Mouse (Mus musculus): Measurements from ENCODE around the gene Lsm14b. TPM values are rescaled to one million over a fixed set of nuclear protein-coding genes. Genes with fewer than 3 reads are reported as not detected.

Lsm14b gene
- polyA plus RNA-seq, 1 experiment from 2014 or later, result 3.9 TPM

DNA sequence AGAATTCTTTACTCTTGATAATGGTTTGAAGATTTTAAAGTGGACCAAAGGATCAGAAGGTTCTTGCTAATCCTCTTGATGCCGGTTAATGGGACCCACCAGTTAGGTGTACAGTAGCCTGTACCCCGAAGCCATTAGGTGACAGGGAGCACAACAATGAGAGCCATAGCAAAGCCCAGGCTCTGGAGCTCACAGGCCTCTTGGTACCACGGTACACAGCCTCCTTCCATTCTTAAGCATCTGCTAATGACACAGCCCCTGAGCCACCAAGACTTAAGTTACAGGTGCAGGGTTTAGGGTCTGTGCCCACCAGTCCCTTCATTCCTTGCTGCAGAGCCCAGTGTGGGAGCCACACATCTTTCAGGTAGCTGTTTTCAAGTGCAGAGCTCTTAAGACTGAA, 46.5 kb upstream of the Lsm14b start:
- H3K27ac ChIP-seq (replicated peaks), result no peak overlapping the region
- H3K4me2 ChIP-seq (replicated peaks; ENCODE audit: low read depth), result no peak overlapping the region
- TF ChIP-seq EP300 (optimal IDR thresholded peaks at IDR 0.05) (no peak), CTCF (IDR thresholded peaks at IDR 0.05; ENCODE audit: low read depth) (no peak)
- no peak overlapping the region for H3K9ac ChIP-seq (ENCODE audit: low read length)
- H3K27me3 ChIP-seq (ENCODE audit: control insufficient read depth, insufficient read depth, low read length), result no peaks in the 10 kb centered on the region
- no peaks in the 10 kb centered on the region for H3K9me3 ChIP-seq (ENCODE audit: control insufficient read depth, low read length)
- ATAC-seq (ENCODE audit: low FRiP score, low TSS enrichment) (no peak), DNase-seq (ENCODE audit: low spot score) (peak; percentile 12)
- 84% methylated on average over 3 of the region's 3 CpGs for WGBS
- H3K4me3 ChIP-seq (ENCODE audit: low read depth, low read length), result no peak overlapping the region
- H3K36me3 ChIP-seq (ENCODE audit: control insufficient read depth, insufficient read depth, low read length), result no peaks in the 10 kb centered on the region
- peaks cover 9% of the 10 kb centered on the region; the same call in 1 of the 2 replicates for H3K4me1 ChIP-seq (replicated peaks; ENCODE audit: control insufficient read depth, insufficient read depth)

GRCm38 (mm10) chr2:179979836-179980235, 45.0 kb upstream of the Lsm14b start:
- no peak for TF ChIP-seq CTCF (IDR thresholded peaks at IDR 0.05; ENCODE audit: low read depth)
- no peak for TF ChIP-seq EP300 (optimal IDR thresholded peaks at IDR 0.05)
- no peak overlapping the region for H3K9ac ChIP-seq (ENCODE audit: low read length)
- 33% methylated on average over 8 of the region's 8 CpGs for WGBS
- DNase-seq (ENCODE audit: low spot score) (no peak), ATAC-seq (ENCODE audit: low FRiP score, low TSS enrichment) (peak; percentile 40; the same call in 1 of the 2 replicates)
- H3K4me1 ChIP-seq (replicated peaks; ENCODE audit: control insufficient read depth, insufficient read depth), result 0 out of 2 replicates have a peak, but pooled peaks cover 3% of the 10 kb centered on the region
- H3K9me3 ChIP-seq (ENCODE audit: control insufficient read depth, low read length), result no peaks in the 10 kb centered on the region
- no peak overlapping the region for H3K4me3 ChIP-seq (ENCODE audit: low read depth, low read length)
- no peaks in the 10 kb centered on the region for H3K27me3 ChIP-seq (ENCODE audit: control insufficient read depth, insufficient read depth, low read length)
- H3K4me2 ChIP-seq (replicated peaks; ENCODE audit: low read depth), result no peak overlapping the region
- no peaks in the 10 kb centered on the region for H3K36me3 ChIP-seq (ENCODE audit: control insufficient read depth, insufficient read depth, low read length)
- no peak overlapping the region; the same call in 1 of the 2 replicates for H3K27ac ChIP-seq (replicated peaks)

GRCm38 (mm10) chr2:179980616-179981015, 44.2 kb upstream of the Lsm14b start:
- 45% methylated on average over 4 of the region's 4 CpGs for WGBS
- Histone ChIP-seq H3K4me2 (replicated peaks; ENCODE audit: low read depth) (no peak overlapping the region), H3K9me3 (ENCODE audit: control insufficient read depth, low read length) (no peaks in the 10 kb centered on the region), H3K4me1 (replicated peaks; ENCODE audit: control insufficient read depth, insufficient read depth) (0 out of 2 replicates have a peak, but pooled peaks cover 3% of the 10 kb centered on the region), H3K9ac (ENCODE audit: low read length) (no peak overlapping the region), H3K27me3 (ENCODE audit: control insufficient read depth, insufficient read depth, low read length) (no peaks in the 10 kb centered on the region), H3K27ac (replicated peaks) (peak overlapping the region; percentile 13; the same call in 1 of the 2 replicates), H3K4me3 (ENCODE audit: low read depth, low read length) (no peak overlapping the region), H3K36me3 (ENCODE audit: control insufficient read depth, insufficient read depth, low read length) (no peaks in the 10 kb centered on the region)
- no peak for TF ChIP-seq EP300 (optimal IDR thresholded peaks at IDR 0.05)
- TF ChIP-seq CTCF (IDR thresholded peaks at IDR 0.05; ENCODE audit: low read depth), result no peak
- no peak for DNase-seq (ENCODE audit: low spot score)
- no peak for ATAC-seq (ENCODE audit: low FRiP score, low TSS enrichment)

DNA sequence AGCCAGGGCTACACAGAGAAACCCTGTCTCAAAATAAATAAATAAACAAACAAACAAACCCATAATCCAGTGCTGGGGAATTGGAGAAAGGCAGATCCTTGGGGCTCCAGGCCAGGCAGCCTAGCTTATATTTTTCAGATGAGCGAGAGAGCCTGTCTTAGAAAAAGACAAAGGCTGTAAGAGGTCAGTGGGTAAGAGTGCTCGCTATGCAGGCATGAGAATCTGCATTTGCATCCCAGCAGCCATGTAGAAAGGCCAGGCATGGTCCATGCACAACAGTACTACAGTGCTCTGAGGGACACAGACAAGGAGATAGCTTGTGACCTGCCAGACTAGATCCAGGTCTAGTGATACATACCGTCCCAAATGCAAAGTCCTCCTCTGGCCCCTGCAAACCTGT, 42.1 kb upstream of the Lsm14b start:
- ATAC-seq (ENCODE audit: low FRiP score, low TSS enrichment) (no peak), DNase-seq (ENCODE audit: low spot score) (no peak)
- no peak overlapping the region for H3K9ac ChIP-seq (ENCODE audit: low read length)
- no peak overlapping the region for H3K4me2 ChIP-seq (replicated peaks; ENCODE audit: low read depth)
- no peaks in the 10 kb centered on the region for H3K27me3 ChIP-seq (ENCODE audit: control insufficient read depth, insufficient read depth, low read length)
- no peak overlapping the region for H3K4me3 ChIP-seq (ENCODE audit: low read depth, low read length)
- no peaks in the 10 kb centered on the region for H3K36me3 ChIP-seq (ENCODE audit: control insufficient read depth, insufficient read depth, low read length)
- WGBS, result 86% methylated on average over 3 of the region's 3 CpGs
- H3K9me3 ChIP-seq (ENCODE audit: control insufficient read depth, low read length), result no peaks in the 10 kb centered on the region
- no peak overlapping the region for H3K27ac ChIP-seq (replicated peaks)
- TF ChIP-seq EP300 (optimal IDR thresholded peaks at IDR 0.05), result no peak
- no peak for TF ChIP-seq CTCF (IDR thresholded peaks at IDR 0.05; ENCODE audit: low read depth)
- H3K4me1 ChIP-seq (replicated peaks; ENCODE audit: control insufficient read depth, insufficient read depth), result no peaks in the 10 kb centered on the region

DNA sequence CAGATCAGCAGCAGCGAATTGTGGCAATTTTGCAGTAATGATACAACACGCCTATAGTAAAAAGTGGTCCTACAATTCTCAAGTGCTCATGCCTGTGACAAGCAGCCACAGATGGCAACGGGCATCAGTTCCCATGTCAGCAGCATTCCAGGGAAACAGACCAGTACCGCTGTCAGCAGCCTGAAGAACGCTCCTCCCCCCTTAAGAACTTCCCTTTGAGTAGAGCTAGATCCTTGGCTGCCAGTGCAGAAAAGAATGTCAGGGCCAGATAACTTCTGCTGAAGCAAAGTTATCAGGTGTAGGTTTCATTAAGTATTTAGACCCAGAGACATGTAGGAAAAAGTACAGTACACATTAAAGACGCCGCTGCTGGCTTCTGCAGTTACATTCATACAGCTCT, 40.0 kb upstream of the Lsm14b start:
- DNase-seq (ENCODE audit: low spot score), result no peak
- H3K9ac ChIP-seq (ENCODE audit: low read length), result no peak overlapping the region
- TF ChIP-seq CTCF (IDR thresholded peaks at IDR 0.05; ENCODE audit: low read depth), result no peak
- no peak for TF ChIP-seq EP300 (optimal IDR thresholded peaks at IDR 0.05)
- no peak overlapping the region for H3K4me2 ChIP-seq (replicated peaks; ENCODE audit: low read depth)
- no peaks in the 10 kb centered on the region for H3K4me1 ChIP-seq (replicated peaks; ENCODE audit: control insufficient read depth, insufficient read depth)
- H3K27ac ChIP-seq (replicated peaks), result no peak overlapping the region
- no peak overlapping the region for H3K4me3 ChIP-seq (ENCODE audit: low read depth, low read length)
- WGBS, result 41% methylated on average over 7 of the region's 7 CpGs
- H3K27me3 ChIP-seq (ENCODE audit: control insufficient read depth, insufficient read depth, low read length), result no peaks in the 10 kb centered on the region
- ATAC-seq (ENCODE audit: low FRiP score, low TSS enrichment), result no peak
- no peaks in the 10 kb centered on the region for H3K36me3 ChIP-seq (ENCODE audit: control insufficient read depth, insufficient read depth, low read length)
- H3K9me3 ChIP-seq (ENCODE audit: control insufficient read depth, low read length), result no peaks in the 10 kb centered on the region

DNA sequence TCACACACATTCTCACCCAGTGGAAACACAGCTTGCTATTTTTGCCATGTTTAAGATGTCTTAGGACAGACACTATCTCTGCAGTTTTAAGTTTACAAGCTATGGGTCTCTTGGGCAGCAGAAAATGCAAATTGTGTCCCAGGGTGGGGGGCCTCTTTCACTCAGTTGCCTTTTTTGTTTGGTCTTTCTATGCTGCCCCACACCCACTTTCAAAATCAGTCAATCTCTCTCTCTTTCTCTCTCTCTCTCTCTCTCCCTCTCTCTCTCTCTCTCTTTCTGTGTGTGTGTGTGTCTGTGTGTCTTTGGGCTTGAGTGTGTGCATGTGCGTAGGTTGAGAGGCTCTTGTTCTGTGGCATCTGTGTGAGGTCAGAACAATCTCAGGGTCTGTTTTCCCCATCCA, 39.1 kb upstream of the Lsm14b start:
- WGBS, result 68% methylated on average over 1 of the region's 1 CpGs
- no peaks in the 10 kb centered on the region for H3K4me1 ChIP-seq (replicated peaks; ENCODE audit: control insufficient read depth, insufficient read depth)

More for the DNA sequence above, 39.1 kb upstream of the Lsm14b start:
- no peak overlapping the region for H3K27ac ChIP-seq (replicated peaks)
- ATAC-seq (ENCODE audit: low FRiP score, low TSS enrichment) (no peak), DNase-seq (ENCODE audit: low spot score) (no peak)
- H3K36me3 ChIP-seq (ENCODE audit: control insufficient read depth, insufficient read depth, low read length), result no peaks in the 10 kb centered on the region
- no peaks in the 10 kb centered on the region for H3K9me3 ChIP-seq (ENCODE audit: control insufficient read depth, low read length)
- no peaks in the 10 kb centered on the region for H3K27me3 ChIP-seq (ENCODE audit: control insufficient read depth, insufficient read depth, low read length)
- no peak for TF ChIP-seq CTCF (IDR thresholded peaks at IDR 0.05; ENCODE audit: low read depth)
- TF ChIP-seq EP300 (optimal IDR thresholded peaks at IDR 0.05), result no peak
- no peak overlapping the region for H3K9ac ChIP-seq (ENCODE audit: low read length)
- H3K4me2 ChIP-seq (replicated peaks; ENCODE audit: low read depth), result no peak overlapping the region
- no peak overlapping the region for H3K4me3 ChIP-seq (ENCODE audit: low read depth, low read length)
